Mouse (Mus musculus) heart, postnatal 25 days (tissue): ENCODE measurements around the gene Retn. TPM values are rescaled to one million over a fixed set of nuclear protein-coding genes. Genes with fewer than 3 reads are reported as not detected.

Source experiments
- DNase-seq: peaks from one replicate; pipeline ENCODE4 v3.0.0; 2022; ENCODE audit warnings: low spot score
- intact Hi-C: fragments of 180-260 bp; cut with DNase I; formaldehyde crosslinking; loops from one replicate; pipeline ENCODE4 v1.15.1; 2025
- total RNA-seq, 2 experiments: library from RNA; stranded (reverse); gene quantifications; 2 replicates each; pipeline ENCODE4 v1.2.3; 2021

Gene Retn
- total RNA-seq, 2 experiments from 2014 or later = 0.70 to 3.7 TPM

DNA sequence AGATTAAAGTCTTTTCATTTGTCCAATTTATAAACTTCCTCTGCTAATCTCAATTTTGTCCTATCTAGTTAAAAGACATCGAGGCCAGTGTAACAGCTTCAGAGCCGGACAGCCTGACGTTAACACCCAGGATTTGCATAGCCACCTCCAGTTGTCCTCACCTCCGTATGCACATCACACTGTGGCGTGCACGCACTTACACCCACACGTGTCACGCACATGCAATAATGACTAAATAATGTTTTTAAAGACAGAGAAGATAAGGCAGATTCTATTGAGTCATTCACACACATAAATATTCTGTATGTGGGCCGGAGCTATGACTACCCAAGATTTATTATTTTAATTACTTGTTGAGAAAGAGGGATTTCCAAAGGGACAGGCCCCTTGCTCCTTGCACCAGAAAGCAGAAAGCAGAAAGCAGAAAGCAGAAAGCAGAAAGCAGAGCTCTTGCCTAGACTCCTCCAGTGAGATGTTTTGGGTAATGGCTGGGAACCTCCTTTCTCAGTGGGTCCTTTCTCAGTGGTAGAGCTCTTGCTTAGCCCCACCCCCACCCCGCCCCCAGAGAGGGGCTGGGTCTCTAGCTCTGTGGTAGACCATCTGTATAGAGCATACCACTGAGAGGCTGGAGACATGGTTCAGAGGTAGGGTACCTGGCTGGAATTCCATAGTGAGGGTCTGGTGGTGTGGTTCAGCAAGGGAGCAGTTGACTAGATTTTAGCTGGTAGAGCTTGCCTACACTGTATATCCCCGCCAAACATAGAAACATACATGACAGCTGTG lies 653 bp upstream of the Retn start:
- intact Hi-C loops = no loop called here
- DNase-seq = no peak

DNA sequence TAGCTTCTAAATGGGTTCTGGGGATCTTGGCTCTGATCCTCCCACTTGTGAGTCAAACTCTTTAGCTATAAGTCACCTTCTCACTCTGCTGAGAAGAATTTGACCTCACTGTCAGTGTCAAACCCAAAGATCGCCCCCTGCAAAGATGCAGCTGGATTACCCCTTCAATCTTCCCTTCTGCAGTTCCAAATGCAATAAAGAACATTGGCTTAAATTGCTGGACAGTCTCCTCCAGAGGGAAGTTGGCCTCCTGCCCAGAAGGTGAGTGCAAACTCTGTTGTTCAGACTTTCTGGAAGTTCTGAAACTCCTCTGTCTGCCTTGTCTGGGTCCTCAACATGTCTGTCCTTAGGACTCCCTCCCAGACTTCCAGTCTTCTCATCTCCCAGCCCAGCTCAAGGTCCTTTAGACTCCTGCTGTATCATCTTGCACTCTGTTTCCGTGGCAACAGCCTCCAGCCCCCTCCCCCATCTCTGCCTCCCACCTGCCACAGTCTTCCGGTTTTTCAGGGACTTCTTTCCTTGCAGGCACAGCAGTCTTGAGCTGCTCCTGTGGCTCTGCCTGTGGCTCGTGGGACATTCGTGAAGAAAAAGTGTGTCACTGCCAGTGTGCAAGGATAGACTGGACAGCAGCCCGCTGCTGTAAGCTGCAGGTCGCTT lies 1.3 kb downstream of the Retn start:
- no peak for DNase-seq
- intact Hi-C loops = no loop called here

DNA sequence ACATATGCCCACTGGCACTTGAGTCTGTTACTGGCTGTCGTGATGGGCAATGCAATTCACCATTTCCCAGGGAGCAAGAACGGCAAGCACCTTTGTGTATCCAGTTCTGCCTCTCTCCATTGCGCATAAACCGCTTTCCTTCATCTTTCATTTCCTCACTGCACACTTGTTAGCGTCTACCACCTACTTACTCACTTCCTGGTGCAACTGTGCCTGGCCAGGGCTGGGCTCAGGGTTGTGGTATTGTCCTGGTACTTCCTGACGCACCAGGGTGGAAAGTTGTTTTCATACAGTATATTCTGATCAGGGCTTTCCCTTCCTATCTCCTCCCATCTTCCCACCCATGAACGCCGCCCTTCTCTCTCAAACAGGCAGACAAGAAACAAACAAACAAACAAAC lies 5.3 kb downstream of the Retn start:
- no peak for DNase-seq

GRCm38 (mm10) chr8:3664405-3664804 lies 8.8 kb downstream of the Retn start:
- intact Hi-C loops = no loop called here
- DNase-seq = no peak

More for the DNA sequence above, 5.3 kb downstream of the Retn start:
- intact Hi-C loops = no loop called here

GRCm38 (mm10) chr8:3665507-3665906 lies 9.9 kb downstream of the Retn start, which contains the start of gene Mcemp1:
TSS of gene Mcemp1 (plus strand) at chr8:3665754.
- DNase-seq = no peak
- intact Hi-C loops = no loop called here

GRCm38 (mm10) chr8:3670388-3670787 lies 14.8 kb downstream of the Retn start:
- intact Hi-C loops = no loop called here
- no peak for DNase-seq

GRCm38 (mm10) chr8:3671980-3672491 lies 16.5 kb downstream of the Retn start, which contains the start of gene Fcor:
TSS of gene Fcor (minus strand) at chr8:3672362.
- intact Hi-C loops = loop anchor here (1.0 to 2.0 kb wide), 4 partner anchors 47 to 313 kb away; partner anchors contain the start of gene Pcp2

GRCm38 (mm10) chr8:3674671-3675070 lies 19.1 kb downstream of the Retn start:
- intact Hi-C loops = no loop called here
- DNase-seq = no peak

More at GRCm38 (mm10) chr8:3671980-3672491, 16.5 kb downstream of the Retn start, which contains the start of gene Fcor:
- peak; percentile 53 for DNase-seq

- DNase-seq = peak; percentile 86
- intact Hi-C loops = no loop called here
These were observed 20.8 kb downstream of the Retn start, which contains the start of gene Trappc5 for GRCm38 (mm10) chr8:3676131-3676992. TSS of gene Trappc5 (plus strand) at chr8:3676299.

- no peak for DNase-seq
These were observed 21.5 kb downstream of the Retn start for GRCm38 (mm10) chr8:3676993-3677579.

DNA sequence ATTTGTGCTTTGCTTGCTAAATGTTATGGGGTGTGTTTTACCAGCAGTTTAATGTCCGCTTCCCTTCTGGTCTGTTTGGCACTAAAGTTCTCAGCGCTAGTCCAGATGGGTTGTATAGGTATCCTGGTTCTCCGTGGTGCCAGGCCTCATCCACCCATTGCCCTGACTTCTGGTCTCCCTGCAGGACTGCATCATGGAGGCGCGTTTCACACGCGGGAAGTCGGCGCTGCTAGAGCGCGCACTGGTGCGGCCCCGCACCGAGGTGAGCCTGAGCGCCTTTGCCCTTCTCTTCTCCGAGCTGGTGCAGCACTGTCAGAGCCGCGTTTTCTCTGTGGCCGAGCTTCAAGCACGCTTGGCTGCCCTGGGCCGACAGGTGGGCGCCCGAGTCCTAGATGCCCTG lies 23.3 kb downstream of the Retn start:
- DNase-seq = no peak
- intact Hi-C loops = no loop called here

More at GRCm38 (mm10) chr8:3676993-3677579, 21.5 kb downstream of the Retn start:
- intact Hi-C loops = no loop called here

DNA sequence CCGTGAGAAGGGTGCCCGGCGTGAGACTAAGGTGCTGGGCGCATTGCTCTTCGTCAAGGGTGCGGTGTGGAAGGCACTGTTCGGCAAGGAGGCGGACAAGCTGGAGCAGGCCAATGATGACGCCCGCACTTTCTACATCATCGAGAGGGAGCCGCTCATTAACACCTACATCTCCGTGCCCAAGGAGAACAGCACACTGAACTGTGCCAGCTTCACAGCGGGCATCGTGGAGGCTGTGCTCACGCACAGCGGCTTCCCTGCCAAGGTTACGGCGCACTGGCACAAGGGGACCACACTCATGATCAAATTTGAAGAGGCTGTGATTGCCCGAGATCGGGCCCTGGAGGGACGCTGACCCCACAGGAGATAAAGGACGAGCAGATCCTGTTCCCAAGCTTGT lies 23.7 kb downstream of the Retn start:
- no peak for DNase-seq
- intact Hi-C loops = no loop called here

DNA sequence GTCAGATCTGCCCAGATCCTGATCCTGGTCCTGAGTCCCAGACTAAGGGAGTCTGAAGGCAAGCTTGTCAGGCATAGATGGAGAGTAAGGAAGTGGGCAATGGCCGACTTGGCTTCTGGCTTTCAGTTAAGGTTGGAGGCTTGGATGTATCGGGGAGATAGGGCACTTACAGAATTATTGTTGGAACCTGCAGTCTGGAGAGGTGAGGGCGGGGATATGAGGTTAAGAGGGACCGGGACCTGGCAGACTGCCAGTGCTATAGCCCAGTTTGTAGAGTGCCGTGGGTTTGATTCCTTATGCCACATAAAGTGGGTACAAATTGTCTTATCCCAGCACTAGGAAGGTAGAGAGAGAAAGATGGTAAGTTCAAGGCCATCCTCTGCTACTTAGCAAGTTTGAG lies 24.1 kb downstream of the Retn start:
- intact Hi-C loops = no loop called here
- DNase-seq = no peak

DNA sequence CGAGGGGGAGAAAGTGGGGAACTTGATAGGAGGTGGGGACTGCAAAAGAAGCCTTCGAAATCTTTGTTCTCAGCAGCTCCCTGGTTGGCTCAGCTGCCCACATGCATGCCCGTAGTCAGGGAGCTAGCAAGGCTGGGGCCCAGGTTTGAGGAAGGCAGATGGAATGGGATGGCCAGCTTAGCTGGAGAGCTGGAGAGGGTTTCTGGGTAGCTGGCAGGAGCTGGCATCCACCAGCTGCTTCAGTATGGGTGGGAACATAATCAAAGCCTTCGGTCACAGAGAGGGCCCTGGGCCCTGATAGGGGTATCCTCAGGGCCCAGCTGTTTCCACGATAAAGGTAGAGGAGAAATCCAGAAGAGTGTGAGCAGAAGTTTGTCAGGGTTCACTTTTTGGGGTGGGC lies 26.9 kb downstream of the Retn start:
- intact Hi-C loops = no loop called here
- DNase-seq = no peak

- intact Hi-C loops = no loop called here
- DNase-seq = no peak
These were observed 28.0 kb downstream of the Retn start for GRCm38 (mm10) chr8:3683408-3684176.

- intact Hi-C loops = no loop called here
These were observed 29.0 kb downstream of the Retn start for GRCm38 (mm10) chr8:3684530-3684929.

DNA sequence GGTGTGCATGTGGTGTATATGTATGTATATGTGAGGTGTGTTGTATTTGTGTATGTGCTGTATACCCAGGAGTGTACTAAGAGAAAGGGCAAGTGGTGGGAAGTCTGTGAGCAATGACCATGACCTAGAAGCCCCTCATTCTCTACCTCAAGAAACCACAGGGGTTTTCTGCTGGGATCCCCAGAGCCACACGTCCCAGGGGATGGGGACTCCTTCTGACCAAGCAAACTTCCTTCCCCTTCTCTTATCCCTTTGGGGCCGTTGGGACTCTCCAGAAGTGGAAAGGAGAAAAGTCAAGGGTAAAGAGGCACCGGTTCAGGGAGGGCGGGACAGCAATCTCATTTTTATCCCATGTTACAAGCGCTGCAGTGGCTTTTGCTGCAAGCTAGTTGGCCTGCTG lies 29.9 kb downstream of the Retn start:
- intact Hi-C loops = no loop called here
- no peak for DNase-seq

More at GRCm38 (mm10) chr8:3684530-3684929, 29.0 kb downstream of the Retn start:
- DNase-seq = no peak

DNA sequence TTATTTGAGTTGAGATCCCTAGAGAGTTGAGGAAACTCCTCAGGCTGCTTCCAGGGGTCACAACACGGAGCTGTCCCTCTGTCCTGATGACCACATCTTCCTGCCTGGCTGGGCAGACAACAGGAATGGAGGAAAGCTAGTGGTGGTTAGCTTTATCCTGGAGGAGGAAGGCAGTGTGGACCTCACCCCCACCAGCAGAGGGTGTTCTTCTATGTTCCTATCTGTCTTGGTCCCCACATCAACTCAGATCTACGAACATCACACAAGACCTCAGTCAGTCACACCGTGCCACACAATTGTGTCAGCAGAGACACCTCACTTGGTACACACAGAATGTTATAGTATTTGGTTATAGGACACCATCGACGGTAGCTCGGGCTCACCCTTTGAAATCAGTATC lies 32.0 kb downstream of the Retn start:
- no peak for DNase-seq
- intact Hi-C loops = no loop called here

DNA sequence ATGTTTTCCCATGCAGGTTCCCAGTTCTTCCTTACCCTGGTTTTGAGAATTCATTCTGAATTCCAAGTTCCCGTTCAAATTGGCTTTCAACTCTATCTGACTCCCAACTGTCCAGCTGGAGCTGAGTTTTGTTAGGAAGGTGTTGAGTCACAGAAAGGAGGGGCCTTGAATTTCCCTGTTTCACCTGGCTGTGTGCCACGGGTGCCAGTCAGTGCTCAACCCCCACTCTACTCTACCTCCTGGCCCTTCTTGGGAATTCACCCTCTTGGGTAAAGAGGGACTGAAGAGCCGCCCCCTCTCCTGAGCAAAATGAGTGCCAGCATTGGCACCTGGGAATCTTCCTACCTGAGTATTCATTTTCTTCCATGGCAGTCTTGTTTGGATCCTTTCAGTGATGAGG lies 35.2 kb downstream of the Retn start:
- no peak for DNase-seq

More for the DNA sequence above, 35.2 kb downstream of the Retn start:
- intact Hi-C loops = no loop called here
